Mouse (Mus musculus) testis, adult 2 months (tissue): Measurements from ENCODE around the gene Mia3.

ENCODE experiments used
- CTCF ChIP-seq: fragments of 200-500 bp; IDR thresholded peaks from 2 replicates; pipeline ENCODE4 v1.5.1; 2012; ENCODE audit warnings: low read depth, mild to moderate bottlenecking, inconsistent platforms, low read length, moderate library complexity; ENCODE audit not compliant: control insufficient read depth, insufficient read depth, insufficient replicate concordance
- POLR2A ChIP-seq: fragments of 200-500 bp; IDR thresholded peaks from 2 replicates; pipeline ENCODE4 v1.6.1; 2012; ENCODE audit warnings: low read depth, mild to moderate bottlenecking, inconsistent platforms, low read length, moderate library complexity; ENCODE audit not compliant: control insufficient read depth

DNA sequence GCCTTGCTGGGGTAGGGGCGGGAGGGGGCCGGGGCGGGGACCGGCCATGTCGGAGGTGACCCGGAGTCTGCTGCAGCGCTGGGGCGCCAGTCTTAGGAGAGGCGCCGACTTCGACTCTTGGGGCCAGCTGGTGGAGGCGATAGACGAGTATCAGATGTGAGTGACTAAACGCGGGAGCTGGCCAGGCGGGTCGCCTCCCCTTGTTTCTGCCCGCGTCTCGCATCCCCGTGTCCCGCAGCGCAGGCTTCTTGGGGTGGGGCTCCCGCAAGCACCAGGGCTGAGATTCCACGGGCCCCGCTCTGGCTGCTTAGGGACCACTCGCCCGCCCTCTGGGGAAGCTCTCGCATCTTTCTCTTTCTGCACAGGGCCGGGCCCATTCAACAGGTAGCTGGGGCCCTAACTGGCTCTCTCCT lies 71.9 kb downstream of the Mia3 start:
- no peak for TF ChIP-seq CTCF
- TF ChIP-seq POLR2A = no peak
